23 mouse cellular contexts compared by ENCODE assay signal in genomic region chr6:41188910-41189309, GRCm38 (mm10).
"Had no signal": no experiment of that assay in that cellular context is flagged by ENCODE, and none has a peak within 500 bp of the region (broad histone marks: within the 10 kb centered on the region; RNA-seq: fewer than 3 reads in every experiment).

No protein-coding gene starts in this region.

- H3K4me3 ChIP-seq: kidney, embryonic 15.5 days; limb, embryonic 12.5 days; limb, embryonic 15.5 days; midbrain, embryonic 12.5 days; midbrain, embryonic 15.5 days; neural tube, embryonic 13.5 days had no signal

- DNase-seq: kidney, adult 2 months; kidney, postnatal 10 days; kidney, postnatal 36 days; layer of hippocampus, postnatal 36 days; left cerebral cortex, postnatal 4 days; liver, postnatal 0 days; lung, embryonic 14.5 days; retina, postnatal 1 day; right cerebral cortex, postnatal 25 days; spleen, adult 18-20 months; thymus, adult 18-20 months; thymus, postnatal 14 days; thymus, postnatal 4 days had no signal

- H3K36me3 ChIP-seq: kidney, embryonic 15.5 days; limb, embryonic 12.5 days; limb, embryonic 15.5 days; midbrain, embryonic 12.5 days; midbrain, embryonic 15.5 days; neural tube, embryonic 13.5 days had no signal

- H3K9me3 ChIP-seq: kidney, embryonic 15.5 days; limb, embryonic 12.5 days; limb, embryonic 15.5 days; midbrain, embryonic 12.5 days; midbrain, embryonic 15.5 days; neural tube, embryonic 13.5 days had no signal

- H3K9ac ChIP-seq: kidney, embryonic 15.5 days; limb, embryonic 12.5 days; limb, embryonic 15.5 days; liver, embryonic 14.5 days; liver, postnatal 0 days; lung, embryonic 14.5 days; midbrain, embryonic 12.5 days; midbrain, embryonic 15.5 days; neural tube, embryonic 13.5 days had no signal

- H3K27ac ChIP-seq: kidney, embryonic 15.5 days; limb, embryonic 12.5 days; limb, embryonic 15.5 days; liver, embryonic 14.5 days; macrophage; midbrain, embryonic 12.5 days; midbrain, embryonic 15.5 days; neural tube, embryonic 13.5 days had no signal

- ATAC-seq: liver, postnatal 0 days; lung, postnatal 0 days; midbrain, embryonic 15.5 days had no signal

- H3K4me2 ChIP-seq: kidney, embryonic 15.5 days; limb, embryonic 12.5 days; limb, embryonic 15.5 days; liver, embryonic 11.5 days; lung, embryonic 14.5 days; midbrain, embryonic 12.5 days; midbrain, embryonic 15.5 days; neural tube, embryonic 13.5 days had no signal

- H3K4me1 ChIP-seq: kidney, embryonic 15.5 days; limb, embryonic 12.5 days; limb, embryonic 15.5 days; midbrain, embryonic 12.5 days; midbrain, embryonic 15.5 days; neural tube, embryonic 13.5 days had no signal

- H3K27me3 ChIP-seq: kidney, embryonic 15.5 days; limb, embryonic 12.5 days; limb, embryonic 15.5 days; midbrain, embryonic 12.5 days; midbrain, embryonic 15.5 days; neural tube, embryonic 13.5 days had no signal
